Mouse (Mus musculus): ENCODE measurements around the gene Tex46. TPM values are rescaled to one million over a fixed set of nuclear protein-coding genes. Genes with fewer than 3 reads are reported as not detected.

Gene Tex46
- total and polyA plus RNA-seq, 3 experiments = not detected

DNA sequence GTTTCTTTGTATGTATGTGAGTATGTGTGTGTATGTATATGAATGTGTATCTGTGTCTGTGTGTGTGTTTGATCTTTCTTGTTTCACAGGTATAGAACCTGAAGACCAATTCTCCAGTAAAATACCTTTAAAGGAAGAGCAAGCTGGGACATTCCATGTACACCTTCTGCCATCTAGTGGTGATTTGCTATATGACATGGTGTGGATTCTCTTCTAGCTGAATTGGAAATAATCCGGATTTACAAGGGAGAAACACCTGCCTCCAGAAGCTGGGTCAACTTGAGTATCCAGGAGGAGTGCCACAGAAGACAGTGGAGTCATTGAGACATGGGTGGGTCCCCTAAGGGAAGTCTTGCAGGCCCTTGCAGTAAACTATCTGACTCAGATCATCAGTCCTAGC lies 11.1 kb downstream of the Tex46 start:
- Histone ChIP-seq H3K4me3 (ENCODE audit: low read depth, low read length) (no peak overlapping the region), H3K36me3 (replicated peaks) (no peaks in the 10 kb centered on the region), H3K4me1 (ENCODE audit: insufficient read depth, low read depth, low read length) (peaks cover 22% of the 10 kb centered on the region; the same call in 1 of the 2 replicates), H3K27me3 (ENCODE audit: insufficient read depth, low read length) (peaks cover 7% of the 10 kb centered on the region), H3K9me3 (replicated peaks) (no peaks in the 10 kb centered on the region)
- ATAC-seq (ENCODE audit: extremely low read depth, insufficient number of reproducible peaks, low FRiP score, poor library complexity, severe bottlenecking) (no peak), DNase-seq (ENCODE audit: low spot score) (no peak)
- TF ChIP-seq GATA1 (IDR thresholded peaks at IDR 0.05; ENCODE audit: borderline replicate concordance, low read length) = no peak
- TF ChIP-seq POLR2AphosphoS5 (IDR thresholded peaks at IDR 0.05; ENCODE audit: insufficient replicate concordance, low read depth, low read length) = no peak
- peak; percentile 67 for TF ChIP-seq CTCF (IDR thresholded peaks at IDR 0.05; ENCODE audit: low read depth, low read length)
- TF ChIP-seq TAL1 (conservative IDR thresholded peaks at IDR 0.05; ENCODE audit: low read depth, low read length) = no peak
- no peak for TF ChIP-seq GATA2 (IDR thresholded peaks at IDR 0.05; ENCODE audit: borderline replicate concordance, low read depth, low read length)

DNA sequence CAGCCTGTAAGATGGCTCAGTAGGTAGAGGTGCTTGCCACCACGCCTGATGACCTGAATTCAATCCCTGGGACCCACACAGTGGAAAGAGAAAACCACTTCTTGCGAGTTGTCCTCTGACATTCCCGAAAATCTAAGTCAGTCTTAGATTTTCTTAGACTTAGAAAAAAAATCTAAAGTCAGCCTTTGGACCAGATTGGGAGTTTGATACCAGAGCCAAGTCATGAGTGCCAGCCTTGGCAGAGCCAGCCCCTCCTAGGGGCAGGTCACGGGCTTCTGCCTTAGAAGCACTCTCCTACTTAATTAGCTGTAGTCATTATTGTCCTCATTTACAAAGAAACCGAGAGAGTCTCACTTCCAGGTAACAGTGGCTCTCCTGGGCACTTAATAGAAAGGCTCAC lies 11.7 kb downstream of the Tex46 start:
- TF ChIP-seq GATA1 (IDR thresholded peaks at IDR 0.05; ENCODE audit: borderline replicate concordance, low read length) (no peak), TAL1 (conservative IDR thresholded peaks at IDR 0.05; ENCODE audit: low read depth, low read length) (no peak), GATA2 (IDR thresholded peaks at IDR 0.05; ENCODE audit: borderline replicate concordance, low read depth, low read length) (no peak), CTCF (IDR thresholded peaks at IDR 0.05; ENCODE audit: low read depth, low read length) (no peak), POLR2AphosphoS5 (IDR thresholded peaks at IDR 0.05; ENCODE audit: insufficient replicate concordance, low read depth, low read length) (no peak)
- ATAC-seq (ENCODE audit: extremely low read depth, insufficient number of reproducible peaks, low FRiP score, poor library complexity, severe bottlenecking) (no peak), DNase-seq (ENCODE audit: low spot score) (no peak)
- Histone ChIP-seq H3K9me3 (replicated peaks) (no peaks in the 10 kb centered on the region), H3K27me3 (ENCODE audit: insufficient read depth, low read length) (peaks cover 8% of the 10 kb centered on the region), H3K4me1 (ENCODE audit: insufficient read depth, low read depth, low read length) (peaks cover 22% of the 10 kb centered on the region; the same call in 1 of the 2 replicates), H3K36me3 (replicated peaks) (no peaks in the 10 kb centered on the region), H3K4me3 (ENCODE audit: low read depth, low read length) (no peak overlapping the region)

DNA sequence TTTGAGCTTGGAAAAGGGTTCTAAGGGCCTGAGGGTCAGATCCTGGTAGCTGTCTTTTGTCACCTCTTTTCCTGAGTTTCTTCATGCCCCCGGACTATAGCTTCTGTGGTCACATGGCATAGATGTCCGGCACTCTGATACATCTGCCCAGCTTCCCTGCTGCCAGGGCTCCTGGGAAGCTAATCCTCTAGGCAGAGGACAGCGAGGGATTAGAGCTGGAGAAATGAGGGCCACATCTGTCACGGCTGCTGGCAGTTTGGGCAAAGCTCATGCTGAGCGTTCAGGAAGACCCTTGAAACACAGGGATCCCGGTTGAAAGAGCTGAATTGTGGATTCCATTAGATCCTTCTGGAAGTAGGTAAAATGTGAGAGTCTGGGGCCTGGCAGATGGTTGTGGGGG lies 12.2 kb downstream of the Tex46 start, which contains the start of gene Lactbl1:
Gene Lactbl1 (plus strand): TSS at position 234 of the 400 bp plus-strand sequence.
- DNase-seq (ENCODE audit: low spot score) (no peak), ATAC-seq (ENCODE audit: extremely low read depth, insufficient number of reproducible peaks, low FRiP score, poor library complexity, severe bottlenecking) (no peak)
- Histone ChIP-seq H3K36me3 (replicated peaks) (no peaks in the 10 kb centered on the region), H3K4me1 (ENCODE audit: insufficient read depth, low read depth, low read length) (peaks cover 22% of the 10 kb centered on the region; the same call in 1 of the 2 replicates), H3K4me3 (ENCODE audit: low read depth, low read length) (no peak within 1 kb of the TSS), H3K27me3 (ENCODE audit: insufficient read depth, low read length) (peaks cover 8% of the 10 kb centered on the region; the same call in 1 of the 2 replicates), H3K9me3 (replicated peaks) (no peaks in the 10 kb centered on the region)
- TF ChIP-seq TAL1 (conservative IDR thresholded peaks at IDR 0.05; ENCODE audit: low read depth, low read length) (no peak), GATA1 (IDR thresholded peaks at IDR 0.05; ENCODE audit: borderline replicate concordance, low read length) (no peak), CTCF (IDR thresholded peaks at IDR 0.05; ENCODE audit: low read depth, low read length) (no peak), POLR2AphosphoS5 (IDR thresholded peaks at IDR 0.05; ENCODE audit: insufficient replicate concordance, low read depth, low read length) (no peak)

DNA sequence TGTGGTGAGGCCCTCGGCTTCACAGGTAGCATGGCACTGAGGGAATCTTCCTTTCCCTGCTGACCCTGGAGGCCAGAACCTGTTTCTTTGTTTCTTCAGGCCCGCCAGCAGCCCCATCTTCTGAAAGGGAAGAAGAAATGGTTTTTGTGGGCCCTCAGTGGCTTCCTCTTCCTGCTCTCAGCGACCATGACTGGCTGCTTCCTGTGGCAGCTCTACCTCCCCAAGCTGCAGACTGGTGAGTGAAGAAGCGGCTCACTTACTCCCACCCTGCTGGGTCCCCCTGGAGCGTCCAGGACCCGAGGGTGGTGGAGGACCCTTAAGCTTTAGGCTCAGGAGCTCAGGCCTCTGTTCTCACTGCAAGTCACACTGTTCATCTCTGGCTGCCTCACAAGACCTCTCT lies 16.4 kb downstream of the Tex46 start:
- TF ChIP-seq GATA2 (IDR thresholded peaks at IDR 0.05; ENCODE audit: borderline replicate concordance, low read depth, low read length) (no peak), TAL1 (conservative IDR thresholded peaks at IDR 0.05; ENCODE audit: low read depth, low read length) (no peak), POLR2AphosphoS5 (IDR thresholded peaks at IDR 0.05; ENCODE audit: insufficient replicate concordance, low read depth, low read length) (no peak), GATA1 (IDR thresholded peaks at IDR 0.05; ENCODE audit: borderline replicate concordance, low read length) (no peak), CTCF (IDR thresholded peaks at IDR 0.05; ENCODE audit: low read depth, low read length) (no peak)
- ATAC-seq (ENCODE audit: extremely low read depth, insufficient number of reproducible peaks, low FRiP score, poor library complexity, severe bottlenecking) = no peak

DNA sequence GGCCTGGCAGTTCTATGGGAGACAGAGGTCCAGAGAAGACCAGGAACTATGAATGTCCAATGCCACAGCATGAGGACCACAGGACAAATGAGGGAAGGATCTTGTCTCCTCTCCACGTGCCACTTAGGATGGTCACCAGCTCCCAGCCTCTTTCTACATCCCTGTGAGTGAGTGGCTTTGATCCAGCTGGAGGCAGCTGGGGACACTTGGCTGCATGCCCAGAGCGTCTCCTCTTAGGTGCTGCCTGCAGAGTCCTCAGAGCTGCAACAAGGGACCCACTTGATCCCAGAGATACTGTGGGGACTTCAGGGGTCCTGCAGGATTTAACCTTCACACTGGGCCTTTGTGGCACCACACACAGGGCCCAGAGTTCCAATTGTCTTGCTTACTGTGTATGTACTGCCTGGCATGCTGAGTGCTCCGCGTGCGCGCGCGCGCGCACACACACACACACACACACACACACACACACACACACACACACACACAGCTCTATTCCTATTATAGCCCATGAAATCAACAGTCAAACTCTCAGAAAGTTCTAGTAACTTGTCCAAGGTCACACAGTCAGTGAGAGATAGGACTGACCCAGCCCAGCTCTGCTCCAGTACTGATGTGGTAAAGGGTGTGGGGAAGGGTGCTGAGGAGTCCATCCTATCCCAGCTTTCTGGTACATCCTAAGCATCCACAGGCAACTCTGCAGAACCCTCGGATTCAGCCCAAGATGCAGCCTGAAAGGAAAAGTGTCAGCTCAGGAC lies 21.2 kb downstream of the Tex46 start:
- H3K36me3 ChIP-seq (replicated peaks) = no peaks in the 10 kb centered on the region
- H3K4me1 ChIP-seq (ENCODE audit: insufficient read depth, low read depth, low read length) = no peaks in the 10 kb centered on the region; the same call in 1 of the 2 replicates
- H3K9me3 ChIP-seq (replicated peaks) = no peaks in the 10 kb centered on the region
- no peak overlapping the region for H3K4me3 ChIP-seq (ENCODE audit: low read depth, low read length)
- DNase-seq (ENCODE audit: low spot score) = no peak
- no peak for ATAC-seq (ENCODE audit: extremely low read depth, insufficient number of reproducible peaks, low FRiP score, poor library complexity, severe bottlenecking)
- H3K27me3 ChIP-seq (ENCODE audit: insufficient read depth, low read length) = peaks cover 13% of the 10 kb centered on the region; the same call in 1 of the 2 replicates
- TF ChIP-seq GATA2 (IDR thresholded peaks at IDR 0.05; ENCODE audit: borderline replicate concordance, low read depth, low read length) = no peak

More for the DNA sequence above, 16.4 kb downstream of the Tex46 start:
- Histone ChIP-seq H3K9me3 (replicated peaks) (no peaks in the 10 kb centered on the region), H3K36me3 (replicated peaks) (no peaks in the 10 kb centered on the region), H3K4me3 (ENCODE audit: low read depth, low read length) (no peak overlapping the region), H3K27me3 (ENCODE audit: insufficient read depth, low read length) (peaks cover 10% of the 10 kb centered on the region; the same call in 1 of the 2 replicates), H3K4me1 (ENCODE audit: insufficient read depth, low read depth, low read length) (no peaks in the 10 kb centered on the region)
- no peak for DNase-seq (ENCODE audit: low spot score)

DNA sequence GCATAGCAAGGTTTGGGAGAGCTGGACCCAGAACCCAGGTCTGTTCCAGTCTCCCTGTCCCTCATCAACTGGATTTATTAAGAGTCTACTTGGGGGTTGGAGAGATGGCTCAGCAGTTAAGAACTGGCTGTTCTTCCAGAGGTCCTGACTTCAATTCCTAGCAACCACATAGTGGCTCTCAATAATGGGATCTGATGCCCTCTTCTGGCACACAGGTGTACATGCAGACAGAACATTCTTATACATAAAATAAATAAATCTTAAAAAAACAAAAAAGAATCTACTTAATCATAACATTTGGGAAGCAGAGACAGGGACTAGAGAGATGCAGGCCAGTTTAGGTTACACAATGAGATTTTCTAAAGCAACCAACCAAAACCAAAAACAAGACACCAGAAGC lies 25.8 kb downstream of the Tex46 start:
- no peak for DNase-seq (ENCODE audit: low spot score)
- Histone ChIP-seq H3K4me3 (ENCODE audit: low read depth, low read length) (no peak overlapping the region), H3K9me3 (replicated peaks) (peaks cover 8% of the 10 kb centered on the region), H3K4me1 (ENCODE audit: insufficient read depth, low read depth, low read length) (no peaks in the 10 kb centered on the region; the same call in 1 of the 2 replicates), H3K36me3 (replicated peaks) (no peaks in the 10 kb centered on the region), H3K27me3 (ENCODE audit: insufficient read depth, low read length) (peaks cover 17% of the 10 kb centered on the region; the same call in 1 of the 2 replicates)
- TF ChIP-seq GATA1 (IDR thresholded peaks at IDR 0.05; ENCODE audit: borderline replicate concordance, low read length) (no peak), CTCF (IDR thresholded peaks at IDR 0.05; ENCODE audit: low read depth, low read length) (no peak), TAL1 (conservative IDR thresholded peaks at IDR 0.05; ENCODE audit: low read depth, low read length) (no peak), GATA2 (IDR thresholded peaks at IDR 0.05; ENCODE audit: borderline replicate concordance, low read depth, low read length) (no peak), POLR2AphosphoS5 (IDR thresholded peaks at IDR 0.05; ENCODE audit: insufficient replicate concordance, low read depth, low read length) (no peak)
- ATAC-seq (ENCODE audit: extremely low read depth, insufficient number of reproducible peaks, low FRiP score, poor library complexity, severe bottlenecking) = no peak
